Mouse (Mus musculus) ES-Bruce4 (cell line): ENCODE data around the gene Slc5a2.

ENCODE experiments used
- CTCF ChIP-seq: IDR thresholded peaks from one replicate; pipeline ENCODE4 v1.8.1; 2011; ENCODE audit warnings: low read depth, low read length
- POLR2A ChIP-seq: IDR thresholded peaks from one replicate; pipeline ENCODE4 v1.8.1; 2011; ENCODE audit warnings: low read length; ENCODE audit not compliant: insufficient read depth

DNA sequence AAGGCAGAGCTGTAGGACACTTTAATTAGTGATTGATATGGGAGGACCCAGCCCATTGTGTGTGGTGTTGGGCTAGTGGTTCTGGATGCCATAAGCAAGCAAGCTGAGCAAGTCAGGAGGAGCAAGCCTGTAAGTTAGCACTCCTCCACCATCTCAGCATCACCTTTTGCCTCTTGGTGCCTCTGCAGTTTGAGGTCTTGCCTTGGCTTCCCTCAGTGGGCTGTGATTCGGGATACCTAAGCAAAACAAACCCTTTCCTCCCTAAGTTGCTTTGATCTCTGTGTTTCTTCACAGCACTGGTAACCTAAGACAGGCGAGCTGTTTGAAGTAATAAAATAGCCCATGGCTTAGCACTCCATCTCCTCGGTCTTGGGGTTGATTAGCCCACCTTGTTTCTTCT lies 45.8 kb downstream of the Slc5a2 start:
- TF ChIP-seq CTCF (no peak), POLR2A (no peak)
